Mouse (Mus musculus): Measurements from ENCODE around the gene Klf4. TPM values are rescaled to one million over a fixed set of nuclear protein-coding genes. Genes with fewer than 3 reads are reported as not detected.

Klf4 gene
- 174 and 212 TPM in 2 replicates for polyA plus RNA-seq (2012)

GRCm38 (mm10) chr4:55532407-55533195, at the start of gene Klf4:
Klf4 (minus strand) TSS chr4:55532466.

Other genes with a start within 250 kb of the Klf4 start
- gene Rad23b, start 182.4 kb downstream of the Klf4 start, polyA plus RNA-seq (2012) = 556 and 577 TPM in 2 replicates

Data from megakaryocyte-erythroid progenitor cell, adult 5 weeks (primary cell).